Mouse (Mus musculus) lung, postnatal 0 days (tissue): Measurements from ENCODE around the gene Shb.

Source experiments
- CTCF ChIP-seq: IDR thresholded peaks from 2 replicates; pipeline ENCODE4 v1.5.1; 2016; ENCODE audit warnings: antibody characterized with exemption, mild to moderate bottlenecking
- EP300 ChIP-seq: IDR thresholded peaks from 2 replicates; pipeline ENCODE4 v1.6.1; 2016; ENCODE audit warnings: antibody characterized with exemption, mild to moderate bottlenecking, control low read depth

DNA sequence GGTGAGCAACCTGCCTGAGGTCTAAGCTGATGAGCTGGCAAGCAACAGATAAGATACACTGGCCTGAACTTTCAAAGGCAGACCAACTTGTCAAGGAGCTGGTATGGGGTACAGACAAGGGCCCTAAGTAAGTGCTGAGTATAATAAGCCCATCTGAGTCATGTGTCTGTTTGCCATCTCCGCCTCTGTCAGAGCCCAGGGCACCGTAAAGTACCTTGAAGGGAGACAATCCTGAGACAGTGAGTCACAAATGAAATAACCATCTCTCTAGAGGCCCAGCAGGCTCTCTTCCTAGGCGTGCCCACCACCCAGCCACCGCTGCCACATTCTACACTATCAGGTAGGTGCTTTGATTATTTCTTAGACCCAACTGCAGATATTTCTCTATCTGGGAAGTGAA, 77.3 kb downstream of the Shb start:
- no peak for TF ChIP-seq EP300
- no peak for TF ChIP-seq CTCF
